ENCODE assay signal across 22 mouse cellular contexts in the genomic region with DNA sequence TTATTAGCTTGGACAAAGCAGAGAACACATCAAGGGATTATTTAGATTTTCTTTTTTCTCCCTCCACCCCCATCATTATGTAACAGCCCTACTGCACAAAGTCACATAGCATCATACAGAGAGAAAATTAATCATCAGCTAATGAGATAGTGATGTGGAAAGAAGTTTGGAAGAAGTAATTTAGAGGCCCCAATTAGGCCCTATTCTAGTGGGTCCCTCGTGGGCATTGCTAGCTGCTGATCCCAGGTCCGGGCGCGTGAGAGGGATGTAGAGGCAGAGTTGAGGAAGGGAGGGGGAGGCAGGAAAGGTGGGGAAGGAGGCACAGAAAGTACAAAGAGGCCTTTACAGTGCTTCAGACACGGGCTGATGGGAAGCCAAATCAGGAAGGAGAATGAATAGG.
DNase-seq lines count a peak whose midpoint lies in the region; ATAC-seq and TF ChIP-seq lines count a peak whose summit lies in the region.
"Had no signal": no experiment of that assay in that cellular context is flagged by ENCODE, and none has a peak within 500 bp of the region (broad histone marks: within the 10 kb centered on the region; RNA-seq: fewer than 3 reads in every experiment).

No protein-coding gene starts in this region.

- no peaks in the 10 kb centered on the region for H3K36me3 ChIP-seq in forebrain, embryonic 11.5 days (ENCODE audit: control insufficient read depth, insufficient read depth, low read length)
- H3K36me3 ChIP-seq in forebrain, postnatal 0 days (ENCODE audit: insufficient read depth): no peaks in the 10 kb centered on the region
- H3K36me3 ChIP-seq in heart, embryonic 10.5 days: no peaks in the 10 kb centered on the region
- no peaks in the 10 kb centered on the region for H3K36me3 ChIP-seq in neural tube, embryonic 15.5 days
- H3K36me3 ChIP-seq: embryonic facial prominence, embryonic 13.5 days; G1E; heart, embryonic 12.5 days; hindbrain, embryonic 12.5 days had no signal

- H3K4me1 ChIP-seq in forebrain, embryonic 11.5 days (replicated peaks; ENCODE audit: control insufficient read depth, insufficient read depth, low read length): peaks cover 2% of the 10 kb centered on the region; the same call in 1 of the 2 replicates
- no peaks in the 10 kb centered on the region for H3K4me1 ChIP-seq in forebrain, postnatal 0 days (ENCODE audit: insufficient read depth)
- H3K4me1 ChIP-seq in heart, embryonic 10.5 days: peaks cover 8% of the 10 kb centered on the region; the same call in 1 of the 2 replicates
- H3K4me1 ChIP-seq in neural tube, embryonic 15.5 days: no peaks in the 10 kb centered on the region
- H3K4me1 ChIP-seq: hindbrain, embryonic 12.5 days had no signal

- H3K27me3 ChIP-seq in forebrain, embryonic 11.5 days (ENCODE audit: control insufficient read depth, insufficient read depth, low read length): no peaks in the 10 kb centered on the region
- H3K27me3 ChIP-seq in forebrain, postnatal 0 days (ENCODE audit: insufficient read depth, low read length): no peaks in the 10 kb centered on the region
- H3K27me3 ChIP-seq in heart, embryonic 10.5 days (ENCODE audit: insufficient read depth, poor library complexity, severe bottlenecking): no peaks in the 10 kb centered on the region
- no peaks in the 10 kb centered on the region for H3K27me3 ChIP-seq in neural tube, embryonic 15.5 days (replicated peaks)
- H3K27me3 ChIP-seq: embryonic facial prominence, embryonic 13.5 days; heart, embryonic 12.5 days; hindbrain, embryonic 12.5 days had no signal

- WGBS in forebrain, embryonic 11.5 days: 51% methylated on average over 5 of the region's 5 CpGs
- 36% methylated on average over 5 of the region's 5 CpGs for WGBS in forebrain, postnatal 0 days
- 79% methylated on average over 5 of the region's 5 CpGs for WGBS in heart, embryonic 10.5 days
- 52% methylated on average over 5 of the region's 5 CpGs for WGBS in neural tube, embryonic 15.5 days

- peak; percentile 79 for ATAC-seq in forebrain, embryonic 11.5 days (replicated peaks; ENCODE audit: low FRiP score)
- ATAC-seq in forebrain, postnatal 0 days: no peak
- ATAC-seq in neural tube, embryonic 15.5 days (ENCODE audit: low FRiP score): no peak
- ATAC-seq: CD4-positive, CD25-positive, alpha-beta regulatory T cell, adult 4 months; hindbrain, embryonic 16.5 days; inflammation-experienced regulatory T-cells, adult 6 months had no signal

- no peak overlapping the region for H3K9ac ChIP-seq in forebrain, embryonic 11.5 days (ENCODE audit: low read length)
- no peak overlapping the region for H3K9ac ChIP-seq in forebrain, postnatal 0 days
- no peak overlapping the region for H3K9ac ChIP-seq in neural tube, embryonic 15.5 days (replicated peaks)
- H3K9ac ChIP-seq: embryonic facial prominence, embryonic 13.5 days; heart, embryonic 12.5 days; hindbrain, embryonic 12.5 days had no signal

- no peaks in the 10 kb centered on the region; the same call in 1 of the 2 replicates for H3K9me3 ChIP-seq in forebrain, embryonic 11.5 days (ENCODE audit: control insufficient read depth, low read length)
- no peaks in the 10 kb centered on the region for H3K9me3 ChIP-seq in forebrain, postnatal 0 days (ENCODE audit: low read length)
- no peaks in the 10 kb centered on the region for H3K9me3 ChIP-seq in heart, embryonic 10.5 days
- H3K9me3 ChIP-seq in neural tube, embryonic 15.5 days (replicated peaks): no peaks in the 10 kb centered on the region
- H3K9me3 ChIP-seq: hindbrain, embryonic 12.5 days had no signal

- no peak overlapping the region for H3K4me2 ChIP-seq in forebrain, embryonic 11.5 days (ENCODE audit: low read depth, low read length, severe bottlenecking)
- no peak overlapping the region for H3K4me2 ChIP-seq in forebrain, postnatal 0 days (ENCODE audit: low read depth)
- no peak overlapping the region for H3K4me2 ChIP-seq in neural tube, embryonic 15.5 days
- H3K4me2 ChIP-seq: embryonic facial prominence, embryonic 13.5 days; heart, embryonic 12.5 days; hindbrain, embryonic 12.5 days had no signal

- no peak for TF ChIP-seq CTCF in forebrain, postnatal 0 days (IDR thresholded peaks at IDR 0.05; ENCODE audit: low read depth)

- H3K4me3 ChIP-seq in forebrain, embryonic 11.5 days (ENCODE audit: low read depth, low read length): no peak overlapping the region
- no peak overlapping the region for H3K4me3 ChIP-seq in forebrain, postnatal 0 days (ENCODE audit: low read depth, low read length)
- no peak overlapping the region for H3K4me3 ChIP-seq in heart, embryonic 10.5 days
- H3K4me3 ChIP-seq in neural tube, embryonic 15.5 days (replicated peaks): no peak overlapping the region
- H3K4me3 ChIP-seq: embryonic facial prominence, embryonic 13.5 days; heart, adult 2 months; heart, embryonic 12.5 days; hindbrain, embryonic 12.5 days had no signal

- no peak overlapping the region for H3K27ac ChIP-seq in forebrain, embryonic 11.5 days (ENCODE audit: low read depth, low read length)
- no peak overlapping the region for H3K27ac ChIP-seq in forebrain, postnatal 0 days (ENCODE audit: low read depth, low read length)
- 0 out of 2 replicates have a peak overlapping the region, but pooled peaks have one; percentile 11 for H3K27ac ChIP-seq in heart, embryonic 10.5 days
- no peak overlapping the region for H3K27ac ChIP-seq in neural tube, embryonic 15.5 days (replicated peaks)
- H3K27ac ChIP-seq: embryonic facial prominence, embryonic 13.5 days; heart, adult 2 months; hindbrain, embryonic 12.5 days had no signal

- intact Hi-C loops in heart, postnatal 25 days (cut with DNase I): no loop called here

- DNase-seq in forebrain, embryonic 11.5 days (ENCODE audit: low spot score): peak; percentile 67
- no peak for DNase-seq in forebrain, postnatal 0 days
- no peak for DNase-seq in heart, embryonic 10.5 days (ENCODE audit: low spot score)
- DNase-seq in heart, postnatal 25 days (ENCODE audit: low spot score): no peak
- peak; percentile 11 for DNase-seq in neural tube, embryonic 10.5 days (ENCODE audit: extremely low spot score, low spot score)
- no peak for DNase-seq in right cerebral cortex, postnatal 4 days
- DNase-seq: adrenal gland, postnatal 10 days; B cell, adult 2 months; cerebellum, adult 11-12 months; cerebellum, adult 9-11 months; cerebellum, postnatal 36 days; gastrocnemius, postnatal 10 days; heart, adult 2 months; heart, postnatal 4 days had no signal

Comparison
In these comparisons a context has a peak if more than half of its experiments do, and no peak if none do; other contexts are left out.
1. DNase-seq: peak in forebrain, embryonic 11.5 days (single experiment) and neural tube, embryonic 10.5 days (single experiment); none in forebrain, postnatal 0 days (single experiment), heart, embryonic 10.5 days (single experiment), heart, postnatal 25 days (single experiment) and right cerebral cortex, postnatal 4 days (single experiment).